Comparison of ENCODE assay signal across 7 mouse cellular contexts in the genomic region with DNA sequence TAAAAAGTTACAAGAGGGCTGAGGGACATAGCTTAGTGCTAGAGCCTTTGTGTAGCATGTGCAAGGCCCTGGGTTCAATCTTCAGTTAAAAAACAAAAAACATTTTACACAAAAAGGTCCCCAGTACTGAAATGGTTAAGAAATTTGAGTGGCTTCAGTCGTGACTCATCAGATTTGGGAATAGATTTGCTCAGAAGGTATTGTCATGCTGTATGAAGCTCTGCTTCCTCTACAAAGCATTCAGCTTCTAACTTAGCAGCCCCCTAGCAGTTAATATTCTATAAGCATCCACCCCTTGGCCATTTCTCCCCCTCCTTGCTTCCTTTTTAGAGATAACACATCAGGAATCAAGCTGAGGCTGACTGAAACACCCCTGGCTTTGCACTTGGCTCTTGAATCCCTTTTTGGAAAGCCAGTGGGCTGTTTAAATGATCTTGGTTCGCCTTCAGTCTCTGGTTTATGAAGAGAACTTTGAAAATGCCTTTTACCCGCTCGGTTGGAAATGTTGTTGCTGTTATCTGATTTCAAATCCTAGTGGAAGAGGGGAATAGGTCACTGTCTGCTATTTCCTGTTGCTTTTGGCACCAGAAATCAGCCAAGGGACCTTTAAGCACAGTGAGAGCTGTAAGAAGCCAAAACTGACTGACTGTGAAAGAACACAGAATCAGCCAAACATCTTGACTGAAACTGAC.
DNase-seq lines count a peak whose midpoint lies in the region; ATAC-seq and TF ChIP-seq lines count a peak whose summit lies in the region.

No protein-coding gene starts in this region.

- no peaks in the 10 kb centered on the region for H3K27me3 ChIP-seq in limb, embryonic 13.5 days
- no peaks in the 10 kb centered on the region for H3K27me3 ChIP-seq in limb, embryonic 10.5 days (ENCODE audit: low read depth, poor library complexity, severe bottlenecking)
- no peaks in the 10 kb centered on the region for H3K27me3 ChIP-seq in embryonic facial prominence, embryonic 12.5 days
- no peaks in the 10 kb centered on the region for H3K27me3 ChIP-seq in heart, postnatal 0 days (ENCODE audit: control insufficient read depth, insufficient read depth, low read length)

- no peak overlapping the region for H3K4me2 ChIP-seq in limb, embryonic 13.5 days (replicated peaks)
- no peak overlapping the region for H3K4me2 ChIP-seq in embryonic facial prominence, embryonic 12.5 days (replicated peaks)
- no peak overlapping the region for H3K4me2 ChIP-seq in heart, postnatal 0 days (ENCODE audit: low read depth, low read length)

- WGBS in limb, embryonic 13.5 days = 57% methylated on average over 4 of the region's 4 CpGs
- 61% methylated on average over 4 of the region's 4 CpGs for WGBS in limb, embryonic 10.5 days
- WGBS in embryonic facial prominence, embryonic 12.5 days = 41% methylated on average over 4 of the region's 4 CpGs
- 48% methylated on average over 4 of the region's 4 CpGs for WGBS in heart, postnatal 0 days

- H3K4me3 ChIP-seq in limb, embryonic 13.5 days = no peak overlapping the region
- no peak overlapping the region for H3K4me3 ChIP-seq in limb, embryonic 10.5 days
- H3K4me3 ChIP-seq in embryonic facial prominence, embryonic 12.5 days = no peak overlapping the region
- H3K4me3 ChIP-seq in heart, postnatal 0 days (ENCODE audit: low read depth, low read length) = no peak overlapping the region

- 0 out of 2 replicates have a peak, but pooled peaks have one; percentile 23 for TF ChIP-seq EP300 in heart, postnatal 0 days (IDR thresholded peaks at IDR 0.05; ENCODE audit: low read depth)

- no peak overlapping the region for H3K9ac ChIP-seq in limb, embryonic 13.5 days
- no peak overlapping the region for H3K9ac ChIP-seq in embryonic facial prominence, embryonic 12.5 days
- no peak overlapping the region for H3K9ac ChIP-seq in heart, postnatal 0 days (replicated peaks; ENCODE audit: low read depth, low read length)

- no peak for DNase-seq in limb, embryonic 10.5 days (ENCODE audit: low spot score)
- no peak for DNase-seq in heart, postnatal 0 days (ENCODE audit: low spot score)
- DNase-seq in lung, postnatal 25 days (ENCODE audit: low spot score) = peak; percentile 48
- DNase-seq in urinary bladder, postnatal 4 days (ENCODE audit: low spot score in 2 of 2) = no peak
- DNase-seq in layer of hippocampus, adult 18-20 months (ENCODE audit: low spot score in 2 of 2) = no peak

- TF ChIP-seq CTCF in heart, postnatal 0 days (IDR thresholded peaks at IDR 0.05; ENCODE audit: low read depth) = no peak

- no peaks in the 10 kb centered on the region for H3K4me1 ChIP-seq in limb, embryonic 13.5 days
- H3K4me1 ChIP-seq in limb, embryonic 10.5 days = no peaks in the 10 kb centered on the region
- H3K4me1 ChIP-seq in embryonic facial prominence, embryonic 12.5 days = no peaks in the 10 kb centered on the region
- no peaks in the 10 kb centered on the region; the same call in 1 of the 2 replicates for H3K4me1 ChIP-seq in heart, postnatal 0 days (ENCODE audit: control insufficient read depth, insufficient read depth)

- peaks cover 47% of the 10 kb centered on the region for H3K36me3 ChIP-seq in limb, embryonic 13.5 days
- H3K36me3 ChIP-seq in limb, embryonic 10.5 days = peaks cover 72% of the 10 kb centered on the region
- peaks cover 43% of the 10 kb centered on the region for H3K36me3 ChIP-seq in embryonic facial prominence, embryonic 12.5 days
- peaks cover 61% of the 10 kb centered on the region for H3K36me3 ChIP-seq in heart, postnatal 0 days (replicated peaks; ENCODE audit: control insufficient read depth, insufficient read depth, low read length)

- H3K9me3 ChIP-seq in limb, embryonic 13.5 days = no peaks in the 10 kb centered on the region
- no peaks in the 10 kb centered on the region for H3K9me3 ChIP-seq in limb, embryonic 10.5 days (replicated peaks)
- H3K9me3 ChIP-seq in embryonic facial prominence, embryonic 12.5 days = no peaks in the 10 kb centered on the region
- no peaks in the 10 kb centered on the region for H3K9me3 ChIP-seq in heart, postnatal 0 days (replicated peaks; ENCODE audit: control insufficient read depth, low read length)

- no peak overlapping the region for H3K27ac ChIP-seq in limb, embryonic 13.5 days
- no peak overlapping the region for H3K27ac ChIP-seq in limb, embryonic 10.5 days
- H3K27ac ChIP-seq in embryonic facial prominence, embryonic 12.5 days = peak overlapping the region; percentile 19; the same call in 1 of the 2 replicates
- H3K27ac ChIP-seq in heart, postnatal 0 days (ENCODE audit: low read depth) = peak overlapping the region; percentile 39

- ATAC-seq in limb, embryonic 13.5 days (ENCODE audit: low FRiP score, low read depth) = peak; percentile 57; the same call in 1 of the 2 replicates
- no peak for ATAC-seq in embryonic facial prominence, embryonic 12.5 days (ENCODE audit: insufficient number of reproducible peaks, insufficient read depth, low FRiP score, low TSS enrichment)
- ATAC-seq in heart, postnatal 0 days (ENCODE audit: insufficient read depth, low read depth) = peak; percentile 39; the same call in 1 of the 2 replicates

Comparison
In these comparisons a context has a peak if more than half of its experiments do, and no peak if none do; other contexts are left out.
1. H3K27ac ChIP-seq: peak in embryonic facial prominence, embryonic 12.5 days (single experiment) and heart, postnatal 0 days (single experiment); none in limb, embryonic 13.5 days (single experiment) and limb, embryonic 10.5 days (single experiment).